Mouse (Mus musculus): ENCODE results near the gene Usf2. TPM values are rescaled to one million over a fixed set of nuclear protein-coding genes. Genes with fewer than 3 reads are reported as not detected.

Gene Usf2
- polyA plus RNA-seq, 1 experiment: 202 TPM

DNA sequence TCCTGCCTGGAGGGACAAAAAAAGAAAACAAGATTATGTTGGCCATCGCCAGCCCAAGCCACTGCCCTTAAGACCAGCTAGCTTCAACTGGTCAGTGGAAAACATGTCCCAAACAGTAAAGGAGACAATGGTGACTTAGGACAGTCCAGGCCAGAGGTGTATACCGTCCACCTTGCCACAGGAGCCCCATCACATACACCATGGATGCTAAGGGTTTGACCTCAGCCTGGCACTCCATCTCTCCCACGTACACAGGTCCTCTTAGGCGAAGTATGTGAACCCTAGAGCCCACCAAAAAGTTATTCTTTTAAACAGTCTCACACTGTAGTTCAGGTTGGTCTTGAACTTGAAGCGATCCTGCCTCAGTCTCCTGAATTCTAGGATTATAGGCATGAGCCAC, 6.3 kb upstream of the Usf2 start:
- TF ChIP-seq CTCF (IDR thresholded peaks at IDR 0.05; ENCODE audit: extremely low read depth, insufficient read depth, low read length): no peak
- TF ChIP-seq POLR2A (IDR thresholded peaks at IDR 0.05; ENCODE audit: extremely low read depth, insufficient read depth, low read length): 0 out of 2 replicates have a peak, but pooled peaks have one; percentile 34
- no peak overlapping the region for H3K27ac ChIP-seq (ENCODE audit: insufficient read depth, low read length)

GRCm38 (mm10) chr7:30959786-30960349, 3.3 kb upstream of the Usf2 start:
- no peak overlapping the region for H3K4me3 ChIP-seq (ENCODE audit: insufficient read depth, low read length)

More for the DNA sequence above, 6.3 kb upstream of the Usf2 start:
- Histone ChIP-seq H3K4me1 (ENCODE audit: control insufficient read depth, insufficient read depth, low read length) (no peaks in the 10 kb centered on the region; the same call in 1 of the 2 replicates), H3K4me3 (ENCODE audit: insufficient read depth, low read length) (no peak overlapping the region)

DNA sequence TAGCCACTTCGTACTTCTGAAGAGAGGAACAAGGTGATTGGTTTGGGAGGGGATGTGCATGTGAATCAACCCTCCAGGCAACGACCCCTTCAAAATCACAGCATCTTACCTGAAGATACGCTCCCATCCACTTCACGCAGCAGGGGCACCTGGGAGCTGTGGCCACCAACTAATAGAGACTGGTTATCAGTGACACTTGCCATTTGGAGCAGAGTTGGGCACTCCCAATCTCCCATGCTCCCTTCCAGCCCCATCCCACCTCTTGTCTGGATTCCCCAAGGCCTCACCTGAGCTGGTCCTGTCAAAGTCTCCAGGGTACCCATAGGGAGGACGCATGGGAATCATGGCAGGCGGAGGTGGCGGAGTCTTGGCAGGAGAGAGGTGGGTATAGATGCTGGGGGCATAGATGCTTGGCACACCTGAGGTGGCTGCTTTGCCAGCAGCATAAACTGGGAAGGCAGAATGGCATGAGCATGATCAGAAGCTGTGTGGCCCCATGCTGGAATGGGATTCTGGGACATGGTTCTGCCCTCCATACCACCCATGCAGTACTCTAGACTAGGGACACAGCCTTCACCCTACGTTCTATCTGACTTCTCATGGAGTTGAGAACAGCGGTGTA, 2.4 kb upstream of the Usf2 start:
- TF ChIP-seq CTCF (IDR thresholded peaks at IDR 0.05; ENCODE audit: extremely low read depth, insufficient read depth, low read length): no peak
- TF ChIP-seq POLR2A (IDR thresholded peaks at IDR 0.05; ENCODE audit: extremely low read depth, insufficient read depth, low read length): peak; percentile 3; the same call in 1 of the 2 replicates

More at GRCm38 (mm10) chr7:30959786-30960349, 3.3 kb upstream of the Usf2 start:
- TF ChIP-seq CTCF (IDR thresholded peaks at IDR 0.05; ENCODE audit: extremely low read depth, insufficient read depth, low read length) (no peak), POLR2A (IDR thresholded peaks at IDR 0.05; ENCODE audit: extremely low read depth, insufficient read depth, low read length) (no peak)
- Histone ChIP-seq H3K4me1 (ENCODE audit: control insufficient read depth, insufficient read depth, low read length) (peaks cover 4% of the 10 kb centered on the region), H3K27ac (ENCODE audit: insufficient read depth, low read length) (no peak overlapping the region)

DNA sequence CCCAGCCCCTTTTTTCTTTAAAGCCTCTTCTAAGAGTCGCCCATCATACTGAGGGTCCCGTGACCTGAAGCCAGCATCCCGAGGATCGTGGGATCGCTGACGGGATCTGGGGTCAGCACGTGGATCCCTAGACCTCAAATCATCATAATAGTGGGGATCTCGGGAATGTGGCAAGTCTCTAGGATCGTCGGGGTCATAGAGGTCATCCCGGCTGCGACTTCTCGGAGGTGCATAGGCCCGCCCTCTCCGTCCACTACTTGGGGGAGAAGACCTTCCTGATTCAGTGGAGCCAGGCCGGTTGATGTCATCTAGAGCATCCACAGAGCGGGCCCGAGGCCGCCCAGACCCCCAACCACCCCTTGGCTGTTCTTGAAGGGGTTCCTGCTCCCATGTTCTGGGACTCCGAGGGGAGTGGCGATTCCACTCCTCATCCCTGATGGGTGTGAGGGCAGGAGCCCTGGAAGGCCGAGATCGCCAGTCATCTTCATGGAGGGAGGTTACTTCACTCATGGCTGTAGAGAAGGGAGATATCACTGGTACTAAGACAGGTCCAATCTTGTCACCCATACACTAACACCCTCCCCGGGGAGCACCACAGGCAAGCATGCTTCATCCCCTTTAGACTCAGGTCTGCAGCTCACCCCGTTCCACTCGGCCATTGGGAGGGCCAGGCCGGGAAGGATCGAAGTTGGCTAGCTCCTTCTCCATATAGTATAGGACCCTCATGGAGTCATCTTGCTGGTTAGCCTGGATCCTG, 1.7 kb upstream of the Usf2 start:
- Histone ChIP-seq H3K4me1 (ENCODE audit: control insufficient read depth, insufficient read depth, low read length) (peaks cover 4% of the 10 kb centered on the region), H3K4me3 (ENCODE audit: insufficient read depth, low read length) (peak overlapping the region; percentile 78; the same call in 1 of the 2 replicates), H3K27ac (ENCODE audit: insufficient read depth, low read length) (peak overlapping the region; percentile 82; the same call in 1 of the 2 replicates)
- no peak for TF ChIP-seq CTCF (IDR thresholded peaks at IDR 0.05; ENCODE audit: extremely low read depth, insufficient read depth, low read length)
- TF ChIP-seq POLR2A (IDR thresholded peaks at IDR 0.05; ENCODE audit: extremely low read depth, insufficient read depth, low read length): no peak

More for the DNA sequence above, 2.4 kb upstream of the Usf2 start:
- H3K4me3 ChIP-seq (ENCODE audit: insufficient read depth, low read length): no peak overlapping the region
- peaks cover 4% of the 10 kb centered on the region for H3K4me1 ChIP-seq (ENCODE audit: control insufficient read depth, insufficient read depth, low read length)
- H3K27ac ChIP-seq (ENCODE audit: insufficient read depth, low read length): no peak overlapping the region

- peak overlapping the region; percentile 78 for H3K4me3 ChIP-seq (ENCODE audit: insufficient read depth, low read length)
- H3K4me1 ChIP-seq (ENCODE audit: control insufficient read depth, insufficient read depth, low read length): peaks cover 4% of the 10 kb centered on the region
- H3K27ac ChIP-seq (ENCODE audit: insufficient read depth, low read length): peak overlapping the region; percentile 100
- TF ChIP-seq POLR2A (IDR thresholded peaks at IDR 0.05; ENCODE audit: extremely low read depth, insufficient read depth, low read length) (peak; percentile 77), CTCF (IDR thresholded peaks at IDR 0.05; ENCODE audit: extremely low read depth, insufficient read depth, low read length) (no peak)
These were observed 772 bp upstream of the Usf2 start for GRCm38 (mm10) chr7:30957367-30957783.

DNA sequence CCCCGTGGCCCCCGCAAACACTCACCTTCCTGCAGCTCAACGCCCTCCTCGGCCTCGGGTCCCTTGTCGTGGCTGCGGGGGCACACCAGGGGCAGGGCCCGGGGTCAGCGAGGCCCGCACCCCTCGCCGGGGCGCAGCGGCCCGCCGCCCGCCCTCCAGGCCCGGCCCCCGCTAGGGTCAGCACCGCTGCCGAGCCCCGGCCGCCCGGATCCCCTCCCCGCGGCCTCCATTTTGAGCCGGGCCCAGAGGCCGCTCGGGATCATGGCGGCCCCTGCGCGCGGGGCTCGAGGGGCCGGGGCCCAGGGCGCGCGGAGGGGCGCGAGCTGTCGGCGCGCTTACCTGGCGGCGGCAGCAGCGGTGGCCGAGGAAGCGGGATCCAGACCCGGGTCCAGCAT, 249 bp downstream of the Usf2 start:
- peak overlapping the region; percentile 96 for H3K27ac ChIP-seq (ENCODE audit: insufficient read depth, low read length)
- H3K4me1 ChIP-seq (ENCODE audit: control insufficient read depth, insufficient read depth, low read length): peaks cover 4% of the 10 kb centered on the region
- H3K4me3 ChIP-seq (ENCODE audit: insufficient read depth, low read length): peak overlapping the region; percentile 78
- TF ChIP-seq CTCF (IDR thresholded peaks at IDR 0.05; ENCODE audit: extremely low read depth, insufficient read depth, low read length) (no peak), POLR2A (IDR thresholded peaks at IDR 0.05; ENCODE audit: extremely low read depth, insufficient read depth, low read length) (no peak)

- Histone ChIP-seq H3K27ac (ENCODE audit: insufficient read depth, low read length) (peak overlapping the region; percentile 96), H3K4me1 (ENCODE audit: control insufficient read depth, insufficient read depth, low read length) (peaks cover 4% of the 10 kb centered on the region), H3K4me3 (ENCODE audit: insufficient read depth, low read length) (peak overlapping the region; percentile 78)
- peak; percentile 34; the same call in 1 of the 2 replicates for TF ChIP-seq CTCF (IDR thresholded peaks at IDR 0.05; ENCODE audit: extremely low read depth, insufficient read depth, low read length)
- no peak for TF ChIP-seq POLR2A (IDR thresholded peaks at IDR 0.05; ENCODE audit: extremely low read depth, insufficient read depth, low read length)
These were observed 833 bp downstream of the Usf2 start for GRCm38 (mm10) chr7:30955584-30956356.

GRCm38 (mm10) chr7:30954971-30955520, 1.6 kb downstream of the Usf2 start:
- Histone ChIP-seq H3K27ac (ENCODE audit: insufficient read depth, low read length) (no peak overlapping the region), H3K4me3 (ENCODE audit: insufficient read depth, low read length) (peak overlapping the region; percentile 78), H3K4me1 (ENCODE audit: control insufficient read depth, insufficient read depth, low read length) (peaks cover 4% of the 10 kb centered on the region)
- TF ChIP-seq POLR2A (IDR thresholded peaks at IDR 0.05; ENCODE audit: extremely low read depth, insufficient read depth, low read length) (no peak), CTCF (IDR thresholded peaks at IDR 0.05; ENCODE audit: extremely low read depth, insufficient read depth, low read length) (no peak)

- Histone ChIP-seq H3K27ac (ENCODE audit: insufficient read depth, low read length) (no peak overlapping the region), H3K4me1 (ENCODE audit: control insufficient read depth, insufficient read depth, low read length) (peaks cover 4% of the 10 kb centered on the region), H3K4me3 (ENCODE audit: insufficient read depth, low read length) (no peak overlapping the region)
- TF ChIP-seq CTCF (IDR thresholded peaks at IDR 0.05; ENCODE audit: extremely low read depth, insufficient read depth, low read length): no peak
- no peak for TF ChIP-seq POLR2A (IDR thresholded peaks at IDR 0.05; ENCODE audit: extremely low read depth, insufficient read depth, low read length)
These were observed 2.6 kb downstream of the Usf2 start for GRCm38 (mm10) chr7:30954036-30954435.
